11 mouse cellular contexts compared by ENCODE assay signal in genomic region chr13:78171984-78172636, GRCm38 (mm10). TPM values are rescaled to one million over a fixed set of nuclear protein-coding genes. Genes with fewer than 3 reads are reported as not detected.
DNase-seq lines count a peak whose midpoint lies in the region; ATAC-seq and TF ChIP-seq lines count a peak whose summit lies in the region.
"Had no signal": no experiment of that assay in that cellular context is flagged by ENCODE, and none has a peak within 500 bp of the region (broad histone marks: within the 10 kb centered on the region; RNA-seq: fewer than 3 reads in every experiment).

No protein-coding gene starts in this region.

- 2% methylated on average over 17 of the region's 17 CpGs for WGBS in intestine, embryonic 14.5 days
- 2% methylated on average over 17 of the region's 17 CpGs for WGBS in intestine, embryonic 15.5 days
- WGBS in embryonic facial prominence, embryonic 12.5 days: 3% methylated on average over 17 of the region's 17 CpGs
- WGBS in hindbrain, embryonic 12.5 days: 1% methylated on average over 17 of the region's 17 CpGs
- WGBS in midbrain, postnatal 0 days: 5% methylated on average over 17 of the region's 17 CpGs

- no peaks in the 10 kb centered on the region for H3K36me3 ChIP-seq in intestine, embryonic 14.5 days (ENCODE audit: control insufficient read depth, insufficient read depth, low read length)
- no peaks in the 10 kb centered on the region for H3K36me3 ChIP-seq in intestine, embryonic 15.5 days
- H3K36me3 ChIP-seq in embryonic facial prominence, embryonic 12.5 days: no peaks in the 10 kb centered on the region
- H3K36me3 ChIP-seq in hindbrain, embryonic 12.5 days: no peaks in the 10 kb centered on the region
- no peaks in the 10 kb centered on the region for H3K36me3 ChIP-seq in midbrain, postnatal 0 days (ENCODE audit: insufficient read depth, low read length)

- TF ChIP-seq CTCF in midbrain, postnatal 0 days (IDR thresholded peaks at IDR 0.05): no peak

- no peak overlapping the region for H3K27ac ChIP-seq in intestine, embryonic 14.5 days (ENCODE audit: low read depth)
- H3K27ac ChIP-seq in intestine, embryonic 15.5 days: no peak overlapping the region
- H3K27ac ChIP-seq in embryonic facial prominence, embryonic 12.5 days: no peak overlapping the region
- H3K27ac ChIP-seq in hindbrain, embryonic 12.5 days: no peak overlapping the region
- no peak overlapping the region for H3K27ac ChIP-seq in midbrain, postnatal 0 days (ENCODE audit: low read depth, low read length)

- ATAC-seq in intestine, embryonic 14.5 days (replicated peaks; ENCODE audit: low FRiP score, low TSS enrichment, low read depth): no peak
- no peak for ATAC-seq in intestine, embryonic 15.5 days
- no peak for ATAC-seq in embryonic facial prominence, embryonic 12.5 days (ENCODE audit: insufficient number of reproducible peaks, insufficient read depth, low FRiP score, low TSS enrichment)
- ATAC-seq in hindbrain, embryonic 12.5 days (ENCODE audit: low FRiP score): 0 out of 2 replicates have a peak, but pooled peaks have one; percentile 64
- ATAC-seq in midbrain, postnatal 0 days (ENCODE audit: low FRiP score): no peak
- ATAC-seq in megakaryocyte progenitor cell, adult 5-6 weeks (replicated peaks; ENCODE audit: poor library complexity): no peak
- ATAC-seq: Patski had no signal

- peaks cover 97% of the 10 kb centered on the region for H3K27me3 ChIP-seq in intestine, embryonic 14.5 days (replicated peaks; ENCODE audit: control insufficient read depth, insufficient read depth, low read length)
- peaks cover 56% of the 10 kb centered on the region for H3K27me3 ChIP-seq in intestine, embryonic 15.5 days (replicated peaks)
- peaks cover 49% of the 10 kb centered on the region for H3K27me3 ChIP-seq in embryonic facial prominence, embryonic 12.5 days
- peaks cover 25% of the 10 kb centered on the region for H3K27me3 ChIP-seq in hindbrain, embryonic 12.5 days
- H3K27me3 ChIP-seq in midbrain, postnatal 0 days (ENCODE audit: insufficient read depth, low read length): peaks cover 44% of the 10 kb centered on the region; the same call in 1 of the 2 replicates

- H3K4me3 ChIP-seq in intestine, embryonic 14.5 days (ENCODE audit: low read depth, low read length): no peak overlapping the region
- no peak overlapping the region for H3K4me3 ChIP-seq in intestine, embryonic 15.5 days (replicated peaks)
- no peak overlapping the region for H3K4me3 ChIP-seq in embryonic facial prominence, embryonic 12.5 days
- peak overlapping the region; percentile 24 for H3K4me3 ChIP-seq in hindbrain, embryonic 12.5 days
- peak overlapping the region; percentile 6; the same call in 1 of the 2 replicates for H3K4me3 ChIP-seq in midbrain, postnatal 0 days (ENCODE audit: low read depth, low read length)

- no peaks in the 10 kb centered on the region for H3K4me1 ChIP-seq in intestine, embryonic 14.5 days (replicated peaks; ENCODE audit: control insufficient read depth, insufficient read depth, low read length)
- no peaks in the 10 kb centered on the region for H3K4me1 ChIP-seq in intestine, embryonic 15.5 days (replicated peaks)
- no peaks in the 10 kb centered on the region for H3K4me1 ChIP-seq in embryonic facial prominence, embryonic 12.5 days
- H3K4me1 ChIP-seq in hindbrain, embryonic 12.5 days: peaks cover 12% of the 10 kb centered on the region; the same call in 1 of the 2 replicates
- no peaks in the 10 kb centered on the region for H3K4me1 ChIP-seq in midbrain, postnatal 0 days (ENCODE audit: insufficient read depth, low read length)

- no peaks in the 10 kb centered on the region for H3K9me3 ChIP-seq in intestine, embryonic 14.5 days (ENCODE audit: control insufficient read depth, low read length)
- no peaks in the 10 kb centered on the region for H3K9me3 ChIP-seq in intestine, embryonic 15.5 days
- H3K9me3 ChIP-seq in embryonic facial prominence, embryonic 12.5 days: no peaks in the 10 kb centered on the region
- H3K9me3 ChIP-seq in hindbrain, embryonic 12.5 days (replicated peaks): no peaks in the 10 kb centered on the region
- H3K9me3 ChIP-seq in midbrain, postnatal 0 days (ENCODE audit: low read length): no peaks in the 10 kb centered on the region

- H3K9ac ChIP-seq in intestine, embryonic 14.5 days (ENCODE audit: low read length): no peak overlapping the region
- H3K9ac ChIP-seq in intestine, embryonic 15.5 days: no peak overlapping the region
- H3K9ac ChIP-seq in embryonic facial prominence, embryonic 12.5 days: no peak overlapping the region
- 0 out of 2 replicates have a peak overlapping the region, but pooled peaks have one; percentile 0 for H3K9ac ChIP-seq in hindbrain, embryonic 12.5 days
- H3K9ac ChIP-seq in midbrain, postnatal 0 days (replicated peaks; ENCODE audit: low read length, poor library complexity, severe bottlenecking): no peak overlapping the region

- H3K4me2 ChIP-seq in intestine, embryonic 14.5 days (ENCODE audit: low read length): no peak overlapping the region
- no peak overlapping the region for H3K4me2 ChIP-seq in intestine, embryonic 15.5 days (replicated peaks)
- peak overlapping the region; percentile 30; the same call in 1 of the 2 replicates for H3K4me2 ChIP-seq in embryonic facial prominence, embryonic 12.5 days (replicated peaks)
- peak overlapping the region; percentile 49 for H3K4me2 ChIP-seq in hindbrain, embryonic 12.5 days (replicated peaks)
- H3K4me2 ChIP-seq in midbrain, postnatal 0 days (ENCODE audit: low read depth, low read length, poor library complexity, severe bottlenecking): peak overlapping the region; percentile 32

- DNase-seq in intestine, embryonic 14.5 days (ENCODE audit: low spot score): peak; percentile 55
- peak; percentile 60 for DNase-seq in midbrain, postnatal 0 days (ENCODE audit: low spot score)
- DNase-seq in thymus, postnatal 10 days (ENCODE audit: low spot score in 2 of 2): no peak
- no peak for DNase-seq in layer of hippocampus, adult 9-10 months (ENCODE audit: low spot score)
- DNase-seq: heart, postnatal 36 days had no signal

RNA-seq across cellular contexts. Expression of gene Nr2f1, which starts 27.4 kb away (rescaled TPM):
- 3.3 and 5.2 TPM in 2 replicates for polyA plus RNA-seq in intestine, embryonic 14.5 days (2014; fragmentation: Nextera tagmentation; extraction: Ambion mirVana)
- polyA plus RNA-seq in intestine, embryonic 15.5 days (2015; fragmentation: Nextera tagmentation; extraction: Ambion mirVana): 1.9 and 2.6 TPM in 2 replicates
- polyA plus RNA-seq in embryonic facial prominence, embryonic 12.5 days (2016; fragmentation: Nextera tagmentation; extraction: Ambion mirVana): 46.5 and 49.0 TPM in 2 replicates
- polyA plus RNA-seq in hindbrain, embryonic 12.5 days (2016; fragmentation: Nextera tagmentation; extraction: Ambion mirVana): 64.7 and 88.3 TPM in 2 replicates
- 163 and 184 TPM in 2 replicates for total RNA-seq in midbrain, postnatal 0 days (2014; rRNA removed)
- 46.4 and 55.5 TPM in 2 replicates for polyA plus RNA-seq in midbrain, postnatal 0 days (2015; fragmentation: Nextera tagmentation; extraction: Ambion mirVana)
- not detected in 2 replicates for total RNA-seq in megakaryocyte progenitor cell, adult 5-6 weeks (2015)
- not detected in 2 replicates for total RNA-seq in megakaryocyte progenitor cell, adult 5-6 weeks (2017)
- total RNA-seq: granulocyte monocyte progenitor cell, adult 5-6 weeks had no signal

Comparison
In these comparisons a context has a peak if more than half of its experiments do, and no peak if none do; other contexts are left out.
1. DNase-seq: peak in intestine, embryonic 14.5 days (single experiment) and midbrain, postnatal 0 days (single experiment); none in thymus, postnatal 10 days (0 of 2) and layer of hippocampus, adult 9-10 months (single experiment).
2. H3K4me2 ChIP-seq: peak in embryonic facial prominence, embryonic 12.5 days (single experiment), hindbrain, embryonic 12.5 days (single experiment) and midbrain, postnatal 0 days (single experiment); none in intestine, embryonic 14.5 days (single experiment) and intestine, embryonic 15.5 days (single experiment).
3. H3K4me3 ChIP-seq: peak in hindbrain, embryonic 12.5 days (single experiment) and midbrain, postnatal 0 days (single experiment); none in intestine, embryonic 14.5 days (single experiment), intestine, embryonic 15.5 days (single experiment) and embryonic facial prominence, embryonic 12.5 days (single experiment).